Mouse (Mus musculus) erythroblast, embryonic 14.5 days (primary cell): ENCODE data around the gene Gbx2. TPM values are rescaled to one million over a fixed set of nuclear protein-coding genes. Genes with fewer than 3 reads are reported as not detected.

Experiments used
- H3K27me3 ChIP-seq: 2 replicates; pipeline ENCODE4 v1.6.1; 2012; ENCODE audit warnings: inconsistent platforms; ENCODE audit not compliant: control insufficient read depth
- H3K36me3 ChIP-seq: 2 replicates; pipeline ENCODE4 v1.6.1; 2012; ENCODE audit warnings: mild to moderate bottlenecking, inconsistent platforms; ENCODE audit not compliant: control insufficient read depth
- H3K4me1 ChIP-seq: 2 replicates; pipeline ENCODE4 v1.6.1; 2012; ENCODE audit warnings: inconsistent platforms; ENCODE audit not compliant: control insufficient read depth
- H3K4me3 ChIP-seq: replicated peaks from 2 replicates; pipeline ENCODE3; 2012; ENCODE audit warnings: moderate library complexity, mild to moderate bottlenecking, inconsistent platforms
- H3K9me3 ChIP-seq: 2 replicates; pipeline ENCODE4 v1.6.1; 2012; ENCODE audit warnings: low read length, inconsistent platforms, mixed read lengths; ENCODE audit not compliant: control insufficient read depth
- GATA1 ChIP-seq: IDR thresholded peaks from 2 replicates; pipeline ENCODE4 v1.6.1; 2012; ENCODE audit warnings: low read length, inconsistent platforms, mixed read lengths
- TAL1 ChIP-seq: IDR thresholded peaks from 3 replicates; pipeline ENCODE4 v1.6.1; 2012; ENCODE audit warnings: low read length, inconsistent platforms, mixed read lengths
- polyA plus RNA-seq: library from polyadenylated mRNA; stranded (reverse); fragments of >175 nt; gene quantifications from 2 replicates; pipeline ENCODE4 v1.2.3, GENCODE M21; 2012

The Gbx2 gene
- polyA plus RNA-seq, 1 experiment: not detected

- Histone ChIP-seq H3K27me3 (peaks cover 95% of the 10 kb centered on the region), H3K4me3 (no peak overlapping the region), H3K9me3 (peaks cover 3% of the 10 kb centered on the region; the same call in 1 of the 2 replicates), H3K36me3 (no peaks in the 10 kb centered on the region), H3K4me1 (no peaks in the 10 kb centered on the region)
- no peak for TF ChIP-seq TAL1
These were observed 8.6 kb upstream of the Gbx2 start for GRCm38 (mm10) chr1:89939596-89939960.

DNA sequence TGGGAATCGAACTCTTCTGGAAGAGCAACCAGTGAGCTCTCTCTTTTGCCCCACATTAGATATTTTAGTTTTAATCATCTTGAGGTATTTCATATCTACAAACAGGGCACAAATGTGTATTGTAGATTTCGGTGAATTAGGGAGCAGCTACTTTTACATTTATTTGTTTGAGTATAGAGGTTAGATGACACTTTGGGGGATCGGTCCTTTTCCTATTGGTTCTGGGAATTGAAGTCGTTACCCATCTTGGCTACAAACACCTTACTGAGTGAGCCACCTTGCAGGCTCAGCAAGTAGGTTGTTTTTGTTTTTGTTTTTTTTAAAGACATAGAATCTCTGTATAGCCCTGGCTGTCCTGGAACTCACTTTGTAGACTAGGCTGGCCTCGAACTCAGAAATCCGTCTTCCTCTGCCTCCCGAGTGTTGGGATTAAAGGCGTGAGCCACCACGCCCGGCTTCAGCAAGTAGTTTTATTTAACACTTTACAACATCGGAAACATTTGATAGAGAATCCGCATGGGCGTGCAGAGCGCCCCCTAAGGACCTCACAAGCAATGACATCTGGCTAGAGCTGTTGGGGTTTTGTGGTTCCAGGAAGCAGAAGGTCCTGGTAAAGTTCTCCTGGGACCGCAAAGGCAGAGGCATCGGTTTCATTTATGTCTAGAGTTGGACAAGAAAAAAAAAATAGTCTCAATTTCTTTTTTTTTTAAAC lies 8.1 kb upstream of the Gbx2 start:
- Histone ChIP-seq H3K4me1 (no peaks in the 10 kb centered on the region), H3K4me3 (no peak overlapping the region), H3K27me3 (peaks cover 95% of the 10 kb centered on the region), H3K9me3 (peaks cover 3% of the 10 kb centered on the region; the same call in 1 of the 2 replicates), H3K36me3 (no peaks in the 10 kb centered on the region)
- TF ChIP-seq GATA1: no peak

DNA sequence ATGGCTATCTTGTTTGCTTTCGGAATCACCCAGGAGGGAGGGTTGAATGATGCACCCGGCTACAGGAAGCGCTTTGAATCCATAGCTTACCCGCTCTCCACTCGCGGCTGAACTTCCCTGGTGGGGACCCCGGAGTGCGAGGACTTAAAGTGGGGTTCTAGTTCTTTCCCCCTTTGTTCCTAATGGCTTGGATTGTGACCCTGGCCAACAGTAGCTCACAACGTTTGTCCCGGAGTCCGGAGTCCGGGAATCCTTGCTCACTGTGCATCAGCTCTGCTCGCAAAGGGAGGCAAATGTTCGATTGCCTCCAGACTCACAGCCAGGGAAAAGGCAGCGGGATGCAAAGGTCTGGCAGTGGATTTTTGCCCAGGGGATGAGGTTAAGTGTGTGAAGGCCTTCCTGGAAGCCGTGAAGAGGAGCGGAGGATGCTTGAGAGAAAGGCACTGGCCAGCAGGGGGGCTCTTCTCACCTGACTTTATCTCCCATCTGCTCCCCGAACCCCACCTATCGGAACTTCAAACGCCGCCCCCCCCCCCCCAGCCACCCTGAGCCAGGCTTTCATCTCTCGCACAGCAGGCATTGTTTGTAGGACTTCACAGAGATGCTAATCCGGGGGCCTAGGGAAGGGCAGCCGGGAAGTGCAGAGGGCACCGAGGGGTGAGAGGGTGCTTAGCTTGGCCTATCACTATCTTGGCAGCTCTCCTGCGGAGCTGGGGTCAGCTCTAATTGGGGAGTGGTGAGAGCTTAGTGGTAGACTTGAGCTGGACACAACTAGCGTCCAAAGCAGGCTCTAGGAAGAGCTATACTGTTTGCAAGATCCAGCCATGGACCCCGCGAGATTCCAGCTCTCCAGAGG lies 4.7 kb upstream of the Gbx2 start:
- Histone ChIP-seq H3K4me1 (peaks cover 5% of the 10 kb centered on the region), H3K27me3 (peaks cover 95% of the 10 kb centered on the region), H3K36me3 (no peaks in the 10 kb centered on the region), H3K9me3 (peaks cover 12% of the 10 kb centered on the region), H3K4me3 (no peak overlapping the region)
- TF ChIP-seq TAL1: no peak
- TF ChIP-seq GATA1: no peak

DNA sequence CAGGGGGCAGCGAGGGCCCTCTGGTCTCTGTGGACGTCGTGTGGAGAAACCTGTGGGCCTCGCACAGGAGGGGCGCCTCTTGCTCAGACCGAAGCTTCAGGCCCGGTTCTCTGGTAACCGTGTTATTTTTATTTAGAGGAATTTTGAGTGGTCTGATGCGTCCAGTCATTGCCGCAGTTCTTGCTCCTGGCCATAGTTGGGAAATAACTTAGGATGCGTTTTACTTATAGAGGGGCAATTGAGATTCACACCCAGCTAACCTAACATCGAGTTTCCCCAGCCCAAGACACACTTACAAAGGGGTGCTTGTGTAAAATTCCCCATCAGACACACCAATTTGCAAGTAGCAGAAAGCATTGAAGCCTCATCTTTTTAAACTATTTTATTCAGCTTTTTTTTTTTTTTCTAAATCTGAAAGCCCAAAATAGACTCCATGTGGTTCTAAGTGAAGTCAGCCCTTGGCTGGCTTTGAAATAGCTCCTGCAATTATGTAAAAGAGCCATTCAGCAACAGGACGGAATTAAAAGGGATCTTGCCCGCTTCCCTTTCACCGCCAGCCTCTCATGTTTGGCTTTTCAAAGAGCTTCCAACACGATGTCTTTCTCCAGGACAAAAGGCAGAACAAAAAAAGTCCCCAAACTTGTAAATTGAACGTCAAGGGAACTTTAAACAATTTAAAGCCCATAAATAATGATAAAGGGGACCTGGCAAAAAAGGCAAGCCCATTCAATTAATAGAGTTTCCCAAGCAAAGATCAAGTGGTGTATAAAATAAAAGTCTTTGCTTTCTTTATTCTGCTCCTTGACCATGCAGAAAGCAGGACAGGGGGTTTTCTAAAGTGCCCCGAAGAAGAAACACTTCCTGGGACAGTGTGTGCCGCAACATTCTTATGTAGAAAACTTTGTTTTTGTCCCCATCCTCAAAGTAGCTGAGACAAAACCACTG lies 3.6 kb upstream of the Gbx2 start:
- Histone ChIP-seq H3K36me3 (no peaks in the 10 kb centered on the region), H3K9me3 (peaks cover 9% of the 10 kb centered on the region), H3K4me3 (no peak overlapping the region), H3K27me3 (peaks cover 95% of the 10 kb centered on the region), H3K4me1 (peaks cover 5% of the 10 kb centered on the region)
- no peak for TF ChIP-seq GATA1
- TF ChIP-seq TAL1: no peak

DNA sequence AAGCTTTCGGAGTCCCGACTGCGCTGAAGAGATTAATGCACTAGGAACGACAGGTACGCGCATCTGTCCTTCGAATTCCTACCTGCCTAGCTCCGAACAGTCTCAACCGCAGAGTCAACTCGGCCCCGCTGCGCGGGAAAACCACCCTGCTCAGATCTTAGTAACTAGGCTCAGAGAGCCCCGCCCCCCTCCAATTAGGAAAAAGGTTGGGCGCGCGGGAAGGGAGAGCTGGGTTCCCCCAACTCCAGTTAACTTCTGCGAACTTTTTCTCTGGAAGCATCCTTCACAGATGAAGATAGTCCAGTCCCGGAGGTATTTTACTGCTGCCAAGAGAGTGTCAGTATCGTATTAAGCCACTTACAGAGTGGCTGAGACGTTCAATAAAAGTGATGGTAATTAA lies 2.8 kb upstream of the Gbx2 start:
- Histone ChIP-seq H3K27me3 (peaks cover 95% of the 10 kb centered on the region), H3K4me1 (peaks cover 5% of the 10 kb centered on the region), H3K4me3 (no peak overlapping the region), H3K36me3 (no peaks in the 10 kb centered on the region), H3K9me3 (peaks cover 9% of the 10 kb centered on the region)
- no peak for TF ChIP-seq TAL1
- no peak for TF ChIP-seq GATA1

- H3K9me3 ChIP-seq: peaks cover 9% of the 10 kb centered on the region
- no peaks in the 10 kb centered on the region for H3K36me3 ChIP-seq
- no peak overlapping the region for H3K4me3 ChIP-seq
- H3K4me1 ChIP-seq: peaks cover 5% of the 10 kb centered on the region
- H3K27me3 ChIP-seq: peaks cover 98% of the 10 kb centered on the region
- TF ChIP-seq TAL1: no peak
- TF ChIP-seq GATA1: no peak
These were observed 2.0 kb upstream of the Gbx2 start for GRCm38 (mm10) chr1:89933028-89933427.

- Histone ChIP-seq H3K9me3 (peaks cover 9% of the 10 kb centered on the region), H3K27me3 (peaks cover 98% of the 10 kb centered on the region), H3K36me3 (no peaks in the 10 kb centered on the region), H3K4me1 (peaks cover 5% of the 10 kb centered on the region), H3K4me3 (no peak overlapping the region)
- TF ChIP-seq TAL1: no peak
- no peak for TF ChIP-seq GATA1
These were observed 1.6 kb upstream of the Gbx2 start for GRCm38 (mm10) chr1:89932616-89933015.

DNA sequence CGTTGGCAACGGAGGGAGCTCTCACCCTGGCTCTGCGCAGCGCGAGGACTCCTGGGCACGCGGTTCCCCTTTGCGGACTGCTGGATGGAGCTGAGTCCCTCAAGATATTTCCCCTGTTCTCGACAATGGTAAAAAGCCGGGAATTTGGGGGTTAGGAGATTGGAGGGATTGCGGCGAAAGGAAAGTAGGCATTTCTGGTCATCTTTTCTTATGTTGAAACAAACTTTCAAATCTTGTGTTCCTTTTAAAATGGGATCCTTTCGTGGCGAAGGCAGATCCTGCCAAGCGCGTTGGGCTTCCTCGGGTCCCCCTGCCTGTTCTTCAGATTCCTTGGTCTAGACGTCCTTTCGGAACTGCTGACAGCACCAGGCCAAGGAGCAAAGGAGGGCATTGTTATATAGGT lies 1.0 kb upstream of the Gbx2 start:
- Histone ChIP-seq H3K9me3 (peaks cover 9% of the 10 kb centered on the region), H3K4me3 (no peak overlapping the region), H3K4me1 (peaks cover 5% of the 10 kb centered on the region), H3K36me3 (no peaks in the 10 kb centered on the region), H3K27me3 (peaks cover 100% of the 10 kb centered on the region)
- TF ChIP-seq GATA1: no peak
- TF ChIP-seq TAL1: no peak
